Mouse (Mus musculus) cerebellum, postnatal 25 days (tissue): Measurements from ENCODE around the gene Spib.

Source experiments
- DNase-seq, 2 experiments: peaks; one replicate each; pipeline ENCODE4 v3.0.0; 2021; ENCODE audit warnings: mixed read lengths in 2 of 2

The Spib gene

DNA sequence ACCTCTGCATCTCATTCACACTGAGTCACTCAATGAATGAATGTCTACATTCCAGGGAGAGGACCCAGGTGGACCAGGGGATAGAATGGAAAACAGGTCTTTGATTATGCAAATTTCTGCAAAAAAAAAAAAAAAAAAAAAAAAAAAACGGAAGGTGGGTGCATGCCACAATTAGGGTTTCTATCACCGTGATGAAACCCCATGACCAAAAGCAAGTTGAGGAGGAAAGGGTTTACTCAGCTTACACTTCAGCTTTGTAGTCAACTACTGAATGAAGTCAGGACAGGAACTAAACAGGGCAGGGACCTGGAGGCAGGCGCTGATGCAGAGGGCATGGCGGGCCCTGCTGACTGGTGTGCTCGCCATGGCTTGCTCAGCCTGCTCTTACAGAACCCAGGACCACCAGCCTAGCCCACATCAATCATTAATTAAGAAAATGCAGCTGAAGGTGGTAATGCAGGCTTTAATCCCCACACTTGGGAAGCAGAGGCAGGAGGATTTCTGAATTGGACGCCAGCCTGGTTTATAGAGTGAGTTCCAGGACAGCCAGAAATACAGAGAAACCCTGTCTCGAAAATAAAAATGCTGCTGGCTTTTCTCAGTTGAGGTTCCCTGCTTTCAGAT, 46.2 kb downstream of the Spib start:
- peak in 1 of 2 experiments; percentile 10 for DNase-seq

DNA sequence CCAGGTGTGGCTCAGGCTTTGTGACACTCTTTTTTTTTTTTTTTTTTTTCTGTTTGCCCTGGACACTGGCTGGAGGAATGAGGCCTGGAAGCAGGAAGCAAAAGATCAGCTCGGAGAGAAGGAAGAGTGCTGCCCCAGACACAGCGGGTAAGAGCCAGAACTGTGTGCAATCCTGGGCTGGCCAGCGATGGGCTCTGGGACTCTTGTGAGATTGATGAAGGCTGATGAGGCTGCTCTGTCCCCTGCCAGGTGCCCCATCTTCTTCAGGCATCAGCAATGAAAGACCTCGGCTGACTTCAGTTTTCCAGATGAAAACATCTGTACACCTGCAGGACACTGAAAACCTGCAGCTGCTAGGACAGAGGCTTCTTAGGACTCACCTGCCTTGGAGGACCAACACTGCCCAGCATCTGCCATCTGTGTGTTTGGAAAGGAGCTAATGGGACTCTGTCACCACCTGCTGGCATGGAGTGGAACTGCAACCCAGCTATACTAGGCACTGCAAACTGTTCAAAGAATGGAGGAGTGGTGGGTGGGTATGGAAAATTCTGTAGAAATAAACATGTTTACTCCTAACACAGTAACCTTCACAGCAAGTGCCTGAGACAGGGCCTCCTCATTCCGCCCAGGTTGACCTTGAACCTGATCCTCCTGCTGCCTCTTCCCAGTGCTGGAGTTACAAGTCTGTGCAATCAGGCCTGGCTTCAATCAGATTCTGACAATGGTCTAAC, 46.9 kb downstream of the Spib start:
- peak; percentile 91 to 92 for DNase-seq

DNA sequence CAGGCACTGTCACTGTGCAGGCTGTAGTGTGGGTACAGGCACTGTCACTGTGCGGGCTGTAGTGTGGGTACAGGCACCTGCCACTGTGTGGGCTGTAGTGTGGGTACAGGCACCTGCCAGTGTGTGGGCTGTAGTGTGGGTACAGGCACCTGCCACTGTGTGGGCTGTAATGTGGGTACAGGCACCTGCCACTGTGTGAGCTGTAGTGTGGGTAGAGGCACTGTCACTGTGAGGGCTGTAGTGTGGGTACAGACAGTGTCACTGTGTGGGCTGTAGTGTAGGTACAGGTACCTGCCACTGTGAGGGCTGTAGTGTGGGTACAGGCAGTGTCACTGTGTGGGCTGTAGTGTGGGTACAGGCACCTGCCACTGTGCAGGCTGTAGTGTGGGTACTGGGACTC, 47.8 kb downstream of the Spib start:
- peak in 1 of 2 experiments; percentile 5 for DNase-seq

DNA sequence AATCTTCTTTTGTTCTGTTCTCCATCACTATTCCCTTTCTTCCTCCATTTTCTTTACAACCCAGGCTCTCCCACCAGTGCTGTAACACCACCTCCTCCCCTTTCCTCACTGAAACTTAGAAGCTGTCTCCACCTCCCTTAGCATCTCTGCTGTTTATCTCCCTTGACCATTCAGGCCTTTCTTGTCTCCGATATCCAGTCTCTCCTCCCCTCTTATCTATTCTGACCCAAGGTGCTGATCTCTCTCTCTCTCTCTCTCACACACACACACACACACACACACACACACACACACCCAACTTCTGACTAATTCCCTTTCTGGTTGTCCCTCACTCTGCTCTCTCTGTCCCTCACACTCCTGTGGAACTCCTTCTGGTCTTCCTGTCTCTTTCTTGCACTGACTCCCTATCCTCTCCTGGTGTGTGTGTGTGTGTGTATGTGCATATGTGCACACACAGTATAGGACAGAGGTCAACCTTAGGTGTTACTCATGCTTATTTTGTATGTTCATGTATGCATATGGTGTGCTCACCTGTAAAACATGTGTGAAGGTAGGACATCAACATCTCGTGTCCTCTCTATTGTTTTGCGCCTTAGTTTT, 48.9 kb downstream of the Spib start:
- DNase-seq = no peak
